Mouse (Mus musculus) bone marrow, adult 2 months (tissue): ENCODE data around the gene Asphd1. TPM values are rescaled to one million over a fixed set of nuclear protein-coding genes. Genes with fewer than 3 reads are reported as not detected.

ENCODE experiments used
- H3K27ac ChIP-seq: fragments of 200-500 bp; 2 replicates; pipeline ENCODE4 v1.5.1; 2012; ENCODE audit warnings: low read depth, mild to moderate bottlenecking, control low read depth, inconsistent platforms, low read length; ENCODE audit not compliant: control insufficient read depth, poor library complexity, insufficient read depth
- H3K4me1 ChIP-seq: fragments of 200-500 bp; 2 replicates; pipeline ENCODE4 v1.6.1; 2011; ENCODE audit warnings: low read length; ENCODE audit not compliant: control insufficient read depth, insufficient read depth
- H3K4me3 ChIP-seq: fragments of 200-500 bp; replicated peaks from 2 replicates; pipeline ENCODE3; 2011; ENCODE audit warnings: mild to moderate bottlenecking, low read depth, low read length, control low read depth; ENCODE audit not compliant: control insufficient read depth
- CTCF ChIP-seq: fragments of 200-500 bp; IDR thresholded peaks from 2 replicates; pipeline ENCODE4 v1.5.1; 2011; ENCODE audit warnings: low read length, control low read depth; ENCODE audit not compliant: control insufficient read depth, insufficient read depth
- POLR2A ChIP-seq: fragments of 200-500 bp; IDR thresholded peaks from 2 replicates; pipeline ENCODE4 v1.6.1; 2011; ENCODE audit warnings: low read depth, mild to moderate bottlenecking, control low read depth, low read length, borderline replicate concordance; ENCODE audit not compliant: control insufficient read depth
- whole genome bisulfite sequencing: fragments of 180-500 bp; shearing (Covaris S2); methylation state at CpG from one replicate; pipeline ENCODE4 v1.1.7; 2018; 5-methylcytosine and 5-hydroxymethylcytosine counted together
- polyA plus RNA-seq: library from polyadenylated mRNA; stranded (reverse); fragments of >200 nt; gene quantifications from 2 replicates; pipeline ENCODE4 v1.2.4, GENCODE M21; 2011; ENCODE audit warnings: low replicate concordance; ENCODE audit not compliant: missing spikeins, insufficient read depth, insufficient read length

Asphd1 gene
- polyA plus RNA-seq: not detected in 2 replicates

- 3% methylated on average over 21 of the region's 21 CpGs for WGBS
- TF ChIP-seq POLR2A: no peak
- TF ChIP-seq CTCF: no peak
- H3K4me3 ChIP-seq: peak within 1 kb of the TSS; percentile 1
- H3K27ac ChIP-seq: no peak within 1 kb of the TSS
- H3K4me1 ChIP-seq: no peaks in the 10 kb centered on the region
Measured at GRCm38 (mm10) chr7:126949403-126949792, at the start of gene Asphd1. Gene Asphd1 (minus strand): TSS chr7:126949582.

- Histone ChIP-seq H3K4me1 (no peaks in the 10 kb centered on the region), H3K27ac (no peak overlapping the region), H3K4me3 (no peak overlapping the region)
- TF ChIP-seq POLR2A (no peak), CTCF (no peak)
- 78% methylated on average over 4 of the region's 4 CpGs for WGBS
Measured at GRCm38 (mm10) chr7:126996449-126996848, 47.1 kb upstream of the Asphd1 start.

- Histone ChIP-seq H3K4me3 (no peak overlapping the region), H3K27ac (no peak overlapping the region), H3K4me1 (no peaks in the 10 kb centered on the region)
- TF ChIP-seq CTCF: no peak
- no peak for TF ChIP-seq POLR2A
- WGBS: 81% methylated on average over 8 of the region's 8 CpGs
Measured at GRCm38 (mm10) chr7:126988816-126989215, 39.4 kb upstream of the Asphd1 start.

GRCm38 (mm10) chr7:126986319-126986718 lies 36.9 kb upstream of the Asphd1 start:
- no peaks in the 10 kb centered on the region for H3K4me1 ChIP-seq
- TF ChIP-seq POLR2A (no peak), CTCF (peak; percentile 41; the same call in 1 of the 2 replicates)
- 62% methylated on average over 9 of the region's 9 CpGs for WGBS
- H3K4me3 ChIP-seq: no peak overlapping the region
- H3K27ac ChIP-seq: no peak overlapping the region

GRCm38 (mm10) chr7:126984667-126985444 lies 35.5 kb upstream of the Asphd1 start:
- Histone ChIP-seq H3K27ac (no peak overlapping the region), H3K4me1 (no peaks in the 10 kb centered on the region; the same call in 1 of the 2 replicates), H3K4me3 (no peak overlapping the region)
- TF ChIP-seq CTCF: no peak
- no peak for TF ChIP-seq POLR2A
- 82% methylated on average over 10 of the region's 10 CpGs for WGBS

- 86% methylated on average over 7 of the region's 7 CpGs for WGBS
Measured at GRCm38 (mm10) chr7:126983113-126983512, 33.7 kb upstream of the Asphd1 start.

GRCm38 (mm10) chr7:126982054-126982453 lies 32.7 kb upstream of the Asphd1 start:
- Histone ChIP-seq H3K27ac (no peak overlapping the region), H3K4me3 (no peak overlapping the region), H3K4me1 (peaks cover under 1% of the 10 kb centered on the region; the same call in 1 of the 2 replicates)
- WGBS: 56% methylated on average over 4 of the region's 4 CpGs
- TF ChIP-seq CTCF (no peak), POLR2A (no peak)

More at GRCm38 (mm10) chr7:126983113-126983512, 33.7 kb upstream of the Asphd1 start:
- no peaks in the 10 kb centered on the region; the same call in 1 of the 2 replicates for H3K4me1 ChIP-seq
- H3K4me3 ChIP-seq: no peak overlapping the region
- H3K27ac ChIP-seq: no peak overlapping the region
- TF ChIP-seq CTCF (no peak), POLR2A (no peak)

GRCm38 (mm10) chr7:126981601-126982000 lies 32.2 kb upstream of the Asphd1 start:
- Histone ChIP-seq H3K4me3 (no peak overlapping the region), H3K4me1 (peaks cover 2% of the 10 kb centered on the region; the same call in 1 of the 2 replicates), H3K27ac (no peak overlapping the region)
- TF ChIP-seq CTCF (no peak), POLR2A (no peak)
- 80% methylated on average over 2 of the region's 2 CpGs for WGBS
